Mouse (Mus musculus): Measurements from ENCODE around the gene Zbtb21. TPM values are rescaled to one million over a fixed set of nuclear protein-coding genes. Genes with fewer than 3 reads are reported as not detected.
"Not testable (repeated sequence)": the region's sequence is repeated elsewhere in the genome, so short reads cannot be mapped to it uniquely, and the experiment has no call there.

Zbtb21 gene
- polyA plus RNA-seq, 1 experiment from 2014 or later: 7.6 TPM

- 59% methylated on average over 9 of the region's 9 CpGs for WGBS
- Histone ChIP-seq H3K27me3 (ENCODE audit: control insufficient read depth, insufficient read depth, low read length) (peaks cover 13% of the 10 kb centered on the region), H3K27ac (ENCODE audit: low read length) (no peak overlapping the region)
Observed at GRCm38 (mm10) chr16:97952801-97953200, 9.6 kb downstream of the Zbtb21 start.

DNA sequence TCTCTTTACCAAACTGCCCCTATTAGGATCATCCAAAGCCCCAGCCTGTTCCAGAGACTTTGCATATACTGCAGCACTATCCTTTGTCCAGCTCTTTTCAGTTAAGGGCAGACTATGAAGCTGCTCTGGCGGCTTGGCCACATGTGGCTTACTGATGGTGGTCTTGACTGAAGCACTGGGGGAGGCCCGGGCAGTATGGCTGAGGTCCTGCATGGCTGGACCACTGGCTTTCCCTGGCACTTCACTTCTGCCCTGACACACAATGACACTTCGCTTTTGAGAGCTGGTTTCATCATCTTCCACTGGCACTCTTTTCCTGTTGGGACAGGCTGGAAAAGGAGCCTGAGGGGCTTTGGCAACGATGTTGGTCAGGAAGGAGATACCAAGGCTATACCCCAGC, 10.1 kb downstream of the Zbtb21 start:
- Histone ChIP-seq H3K27ac (ENCODE audit: low read length) (no peak overlapping the region), H3K27me3 (ENCODE audit: control insufficient read depth, insufficient read depth, low read length) (peaks cover 13% of the 10 kb centered on the region), H3K4me3 (ENCODE audit: low read length) (no peak overlapping the region), H3K4me1 (ENCODE audit: control insufficient read depth, insufficient read depth, low read length) (peaks cover 16% of the 10 kb centered on the region), H3K4me2 (ENCODE audit: low read depth, low read length) (no peak overlapping the region), H3K9ac (ENCODE audit: low read length) (no peak overlapping the region), H3K9me3 (replicated peaks; ENCODE audit: control insufficient read depth, low read length) (no peaks in the 10 kb centered on the region), H3K36me3 (ENCODE audit: control insufficient read depth, insufficient read depth) (peaks cover 36% of the 10 kb centered on the region)
- ATAC-seq (replicated peaks; ENCODE audit: extremely low read depth, insufficient read depth, low FRiP score): no peak
- WGBS: 89% methylated on average over 4 of the region's 4 CpGs

More at GRCm38 (mm10) chr16:97952801-97953200, 9.6 kb downstream of the Zbtb21 start:
- H3K9me3 ChIP-seq (replicated peaks; ENCODE audit: control insufficient read depth, low read length): no peaks in the 10 kb centered on the region
- peaks cover 16% of the 10 kb centered on the region for H3K4me1 ChIP-seq (ENCODE audit: control insufficient read depth, insufficient read depth, low read length)
- H3K36me3 ChIP-seq (ENCODE audit: control insufficient read depth, insufficient read depth): peaks cover 36% of the 10 kb centered on the region
- no peak for ATAC-seq (replicated peaks; ENCODE audit: extremely low read depth, insufficient read depth, low FRiP score)
- H3K9ac ChIP-seq (ENCODE audit: low read length): no peak overlapping the region
- H3K4me3 ChIP-seq (ENCODE audit: low read length): no peak overlapping the region
- no peak overlapping the region for H3K4me2 ChIP-seq (ENCODE audit: low read depth, low read length)

GRCm38 (mm10) chr16:97950061-97950460, 12.4 kb downstream of the Zbtb21 start:
- Histone ChIP-seq H3K27me3 (ENCODE audit: control insufficient read depth, insufficient read depth, low read length) (peaks cover 4% of the 10 kb centered on the region), H3K36me3 (ENCODE audit: control insufficient read depth, insufficient read depth) (peaks cover 30% of the 10 kb centered on the region), H3K9ac (ENCODE audit: low read length) (no peak overlapping the region)

GRCm38 (mm10) chr16:97948836-97949235, 13.6 kb downstream of the Zbtb21 start:
- Histone ChIP-seq H3K27me3 (ENCODE audit: control insufficient read depth, insufficient read depth, low read length) (peaks cover 3% of the 10 kb centered on the region; the same call in 1 of the 2 replicates), H3K4me1 (ENCODE audit: control insufficient read depth, insufficient read depth, low read length) (peaks cover 3% of the 10 kb centered on the region), H3K4me2 (ENCODE audit: low read depth, low read length) (no peak overlapping the region), H3K36me3 (ENCODE audit: control insufficient read depth, insufficient read depth) (peaks cover 30% of the 10 kb centered on the region), H3K4me3 (ENCODE audit: low read length) (no peak overlapping the region), H3K9ac (ENCODE audit: low read length) (no peak overlapping the region), H3K9me3 (replicated peaks; ENCODE audit: control insufficient read depth, low read length) (no peaks in the 10 kb centered on the region), H3K27ac (ENCODE audit: low read length) (no peak overlapping the region)
- 33% methylated on average over 4 of the region's 4 CpGs for WGBS
- no peak; the same call in 1 of the 2 replicates for ATAC-seq (replicated peaks; ENCODE audit: extremely low read depth, insufficient read depth, low FRiP score)

More at GRCm38 (mm10) chr16:97950061-97950460, 12.4 kb downstream of the Zbtb21 start:
- H3K4me2 ChIP-seq (ENCODE audit: low read depth, low read length): no peak overlapping the region
- no peak overlapping the region for H3K4me3 ChIP-seq (ENCODE audit: low read length)
- no peaks in the 10 kb centered on the region for H3K9me3 ChIP-seq (replicated peaks; ENCODE audit: control insufficient read depth, low read length)
- peaks cover 3% of the 10 kb centered on the region for H3K4me1 ChIP-seq (ENCODE audit: control insufficient read depth, insufficient read depth, low read length)
- no peak for ATAC-seq (replicated peaks; ENCODE audit: extremely low read depth, insufficient read depth, low FRiP score)
- 97% methylated on average over 8 of the region's 8 CpGs for WGBS
- no peak overlapping the region for H3K27ac ChIP-seq (ENCODE audit: low read length)

DNA sequence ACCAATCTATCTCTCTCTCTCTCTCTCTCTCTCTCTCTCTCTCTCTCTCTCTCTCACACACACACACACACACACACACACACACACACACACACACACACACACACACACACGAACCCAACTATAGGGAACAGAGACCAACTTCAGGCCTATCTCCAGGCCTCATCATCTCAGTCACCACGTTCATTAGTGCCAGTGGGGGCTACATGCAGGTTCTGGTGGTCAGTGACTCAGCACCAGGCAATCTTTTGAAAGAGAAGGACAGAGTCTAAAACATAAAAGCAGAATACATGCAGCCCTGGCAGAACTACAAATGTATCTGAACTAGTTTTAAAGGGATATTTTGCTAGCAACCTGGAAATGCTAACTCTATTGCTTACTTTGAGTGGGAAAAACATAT, 15.4 kb downstream of the Zbtb21 start:
- not testable (repeated sequence) for H3K4me2 ChIP-seq (ENCODE audit: low read depth, low read length); H3K4me3 ChIP-seq (ENCODE audit: low read length); H3K9me3 ChIP-seq (replicated peaks; ENCODE audit: control insufficient read depth, low read length); H3K27ac ChIP-seq (ENCODE audit: low read length); H3K27me3 ChIP-seq (ENCODE audit: control insufficient read depth, insufficient read depth, low read length); H3K9ac ChIP-seq (ENCODE audit: low read length); ATAC-seq (replicated peaks; ENCODE audit: extremely low read depth, insufficient read depth, low FRiP score); H3K4me1 ChIP-seq (ENCODE audit: control insufficient read depth, insufficient read depth, low read length)
- WGBS: 73% methylated on average over 2 of the region's 2 CpGs
- H3K36me3 ChIP-seq (ENCODE audit: control insufficient read depth, insufficient read depth): peaks cover 23% of the 10 kb centered on the region

- H3K4me1 ChIP-seq (ENCODE audit: control insufficient read depth, insufficient read depth, low read length): no peaks in the 10 kb centered on the region
- H3K9ac ChIP-seq (ENCODE audit: low read length): no peak overlapping the region
- H3K36me3 ChIP-seq (ENCODE audit: control insufficient read depth, insufficient read depth): no peaks in the 10 kb centered on the region
- no peaks in the 10 kb centered on the region for H3K27me3 ChIP-seq (ENCODE audit: control insufficient read depth, insufficient read depth, low read length)
- no peaks in the 10 kb centered on the region for H3K9me3 ChIP-seq (replicated peaks; ENCODE audit: control insufficient read depth, low read length)
- no peak overlapping the region for H3K27ac ChIP-seq (ENCODE audit: low read length)
- no peak overlapping the region for H3K4me2 ChIP-seq (ENCODE audit: low read depth, low read length)
- ATAC-seq (replicated peaks; ENCODE audit: extremely low read depth, insufficient read depth, low FRiP score): no peak
- H3K4me3 ChIP-seq (ENCODE audit: low read length): no peak overlapping the region
Observed at GRCm38 (mm10) chr16:97941844-97942243, 20.6 kb downstream of the Zbtb21 start.

- no peaks in the 10 kb centered on the region for H3K36me3 ChIP-seq (ENCODE audit: control insufficient read depth, insufficient read depth)
- no peak for ATAC-seq (replicated peaks; ENCODE audit: extremely low read depth, insufficient read depth, low FRiP score)
- H3K4me2 ChIP-seq (ENCODE audit: low read depth, low read length): no peak overlapping the region
- no peaks in the 10 kb centered on the region for H3K27me3 ChIP-seq (ENCODE audit: control insufficient read depth, insufficient read depth, low read length)
- 82% methylated on average over 3 of the region's 3 CpGs for WGBS
- no peak overlapping the region for H3K9ac ChIP-seq (ENCODE audit: low read length)
- H3K27ac ChIP-seq (ENCODE audit: low read length): no peak overlapping the region
- H3K4me1 ChIP-seq (ENCODE audit: control insufficient read depth, insufficient read depth, low read length): no peaks in the 10 kb centered on the region
- no peak overlapping the region for H3K4me3 ChIP-seq (ENCODE audit: low read length)
- no peaks in the 10 kb centered on the region for H3K9me3 ChIP-seq (replicated peaks; ENCODE audit: control insufficient read depth, low read length)
Observed at GRCm38 (mm10) chr16:97940471-97940973, 21.9 kb downstream of the Zbtb21 start.

DNA sequence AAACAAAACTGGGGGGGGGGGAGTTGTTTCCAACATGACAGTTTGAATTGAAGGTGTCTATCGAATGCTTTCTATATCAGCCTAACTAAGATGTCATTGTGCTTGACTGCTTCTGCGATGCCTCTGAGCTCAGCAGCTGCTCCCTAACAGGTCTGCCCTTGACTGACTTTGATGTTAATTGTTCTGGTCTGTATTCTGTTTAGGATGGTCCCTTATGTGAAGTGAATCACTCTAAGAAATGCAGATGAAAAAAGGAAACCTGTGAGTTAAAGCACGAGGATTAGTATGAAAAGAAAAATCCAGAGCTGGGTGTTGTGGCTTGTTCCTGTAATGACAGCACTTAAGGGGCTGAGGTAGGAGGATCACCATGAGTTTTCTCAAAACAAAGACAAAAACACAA, 26.6 kb downstream of the Zbtb21 start:
- H3K9me3 ChIP-seq (replicated peaks; ENCODE audit: control insufficient read depth, low read length): no peaks in the 10 kb centered on the region
- no peaks in the 10 kb centered on the region for H3K4me1 ChIP-seq (ENCODE audit: control insufficient read depth, insufficient read depth, low read length)
- no peaks in the 10 kb centered on the region for H3K36me3 ChIP-seq (ENCODE audit: control insufficient read depth, insufficient read depth)
- no peak overlapping the region for H3K9ac ChIP-seq (ENCODE audit: low read length)
- no peak overlapping the region for H3K27ac ChIP-seq (ENCODE audit: low read length)
- no peak overlapping the region for H3K4me3 ChIP-seq (ENCODE audit: low read length)
- WGBS: 87% methylated on average over 3 of the region's 3 CpGs
- ATAC-seq (replicated peaks; ENCODE audit: extremely low read depth, insufficient read depth, low FRiP score): no peak
- no peaks in the 10 kb centered on the region for H3K27me3 ChIP-seq (ENCODE audit: control insufficient read depth, insufficient read depth, low read length)
- H3K4me2 ChIP-seq (ENCODE audit: low read depth, low read length): no peak overlapping the region

DNA sequence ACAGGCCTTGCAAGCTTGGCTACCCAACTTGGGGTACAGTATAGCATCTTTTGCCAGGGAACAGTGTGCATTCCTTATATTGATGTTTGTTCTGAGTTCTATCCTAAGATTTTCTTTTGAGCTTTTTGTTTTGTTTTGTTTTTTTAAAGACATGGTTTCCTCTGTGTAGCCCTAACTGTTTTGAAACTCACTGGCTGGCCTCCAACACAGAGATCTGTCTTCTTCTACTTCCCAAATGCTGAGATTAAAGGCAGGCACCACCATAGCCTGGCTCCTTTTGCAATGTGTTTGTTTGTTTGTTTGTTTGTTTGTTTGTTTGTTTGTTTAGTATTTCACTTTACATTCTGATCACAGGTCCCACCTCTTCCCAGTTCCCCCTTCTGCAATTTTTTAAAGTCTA, 32.2 kb downstream of the Zbtb21 start:
- Histone ChIP-seq H3K4me2 (ENCODE audit: low read depth, low read length) (no peak overlapping the region), H3K9ac (ENCODE audit: low read length) (no peak overlapping the region), H3K4me3 (ENCODE audit: low read length) (no peak overlapping the region), H3K9me3 (replicated peaks; ENCODE audit: control insufficient read depth, low read length) (no peaks in the 10 kb centered on the region), H3K27ac (ENCODE audit: low read length) (no peak overlapping the region), H3K36me3 (ENCODE audit: control insufficient read depth, insufficient read depth) (no peaks in the 10 kb centered on the region), H3K4me1 (ENCODE audit: control insufficient read depth, insufficient read depth, low read length) (no peaks in the 10 kb centered on the region), H3K27me3 (ENCODE audit: control insufficient read depth, insufficient read depth, low read length) (no peaks in the 10 kb centered on the region)
- ATAC-seq (replicated peaks; ENCODE audit: extremely low read depth, insufficient read depth, low FRiP score): no peak
